Mouse (Mus musculus): ENCODE measurements around the gene Mgst3.

- TF ChIP-seq TAL1 (conservative IDR thresholded peaks at IDR 0.05; ENCODE audit: low read depth, low read length) (no peak), CTCF (IDR thresholded peaks at IDR 0.05; ENCODE audit: low read depth, low read length) (no peak)
These were observed 54.4 kb downstream of the Mgst3 start for GRCm38 (mm10) chr1:167339177-167339781.

Data from G1E (cell line).